In genomic region chr4:150444068-150444467, GRCm38 (mm10) we compare ENCODE assay signal across 19 mouse cellular contexts.
A peak's percentile ranks its signal among the peaks of the same experiment; 100 is the strongest.
DNase-seq lines count a peak whose midpoint lies in the region; ATAC-seq lines count a peak whose summit lies in the region.
"Had no signal": no experiment of that assay in that cellular context is flagged by ENCODE, and none has a peak within 500 bp of the region (broad histone marks: within the 10 kb centered on the region; RNA-seq: fewer than 3 reads in every experiment).

No protein-coding gene starts in this region.

- no peaks in the 10 kb centered on the region for H3K9me3 ChIP-seq in hindbrain, embryonic 13.5 days
- H3K9me3 ChIP-seq in hindbrain, embryonic 12.5 days (replicated peaks) = no peaks in the 10 kb centered on the region
- no peaks in the 10 kb centered on the region for H3K9me3 ChIP-seq in neural tube, embryonic 13.5 days
- H3K9me3 ChIP-seq in neural tube, embryonic 15.5 days (replicated peaks) = no peaks in the 10 kb centered on the region
- no peaks in the 10 kb centered on the region for H3K9me3 ChIP-seq in kidney, embryonic 15.5 days (replicated peaks)

- no peaks in the 10 kb centered on the region for H3K36me3 ChIP-seq in hindbrain, embryonic 13.5 days
- H3K36me3 ChIP-seq in hindbrain, embryonic 12.5 days = 0 out of 2 replicates have a peak, but pooled peaks cover 3% of the 10 kb centered on the region
- no peaks in the 10 kb centered on the region for H3K36me3 ChIP-seq in neural tube, embryonic 13.5 days
- no peaks in the 10 kb centered on the region for H3K36me3 ChIP-seq in neural tube, embryonic 15.5 days
- peaks cover 9% of the 10 kb centered on the region; the same call in 1 of the 2 replicates for H3K36me3 ChIP-seq in kidney, embryonic 15.5 days

- no peaks in the 10 kb centered on the region for H3K27me3 ChIP-seq in hindbrain, embryonic 13.5 days
- H3K27me3 ChIP-seq in hindbrain, embryonic 12.5 days = no peaks in the 10 kb centered on the region
- no peaks in the 10 kb centered on the region for H3K27me3 ChIP-seq in neural tube, embryonic 13.5 days
- H3K27me3 ChIP-seq in neural tube, embryonic 15.5 days (replicated peaks) = no peaks in the 10 kb centered on the region
- no peaks in the 10 kb centered on the region for H3K27me3 ChIP-seq in kidney, embryonic 15.5 days
- H3K27me3 ChIP-seq: CH12.LX had no signal

- no peak overlapping the region for H3K4me2 ChIP-seq in hindbrain, embryonic 13.5 days
- no peak overlapping the region for H3K4me2 ChIP-seq in hindbrain, embryonic 12.5 days (replicated peaks)
- no peak overlapping the region for H3K4me2 ChIP-seq in neural tube, embryonic 13.5 days
- no peak overlapping the region for H3K4me2 ChIP-seq in neural tube, embryonic 15.5 days
- no peak overlapping the region for H3K4me2 ChIP-seq in kidney, embryonic 15.5 days
- H3K4me2 ChIP-seq: midbrain, embryonic 11.5 days had no signal

- no peak overlapping the region for H3K9ac ChIP-seq in hindbrain, embryonic 13.5 days
- no peak overlapping the region for H3K9ac ChIP-seq in hindbrain, embryonic 12.5 days
- no peak overlapping the region for H3K9ac ChIP-seq in neural tube, embryonic 13.5 days
- H3K9ac ChIP-seq in neural tube, embryonic 15.5 days (replicated peaks) = no peak overlapping the region
- H3K9ac ChIP-seq in kidney, embryonic 15.5 days = no peak overlapping the region
- H3K9ac ChIP-seq: liver, embryonic 14.5 days had no signal

- ATAC-seq in hindbrain, embryonic 13.5 days (ENCODE audit: low FRiP score) = no peak
- no peak for ATAC-seq in hindbrain, embryonic 12.5 days (ENCODE audit: low FRiP score)
- no peak for ATAC-seq in neural tube, embryonic 13.5 days (ENCODE audit: low read depth)
- no peak for ATAC-seq in neural tube, embryonic 15.5 days (ENCODE audit: low FRiP score)
- no peak for ATAC-seq in kidney, embryonic 15.5 days (replicated peaks; ENCODE audit: low FRiP score)
- ATAC-seq: forebrain, embryonic 16.5 days had no signal

- peaks cover 75% of the 10 kb centered on the region for H3K4me1 ChIP-seq in hindbrain, embryonic 13.5 days (replicated peaks)
- peaks cover 58% of the 10 kb centered on the region for H3K4me1 ChIP-seq in hindbrain, embryonic 12.5 days
- peaks cover 88% of the 10 kb centered on the region for H3K4me1 ChIP-seq in neural tube, embryonic 13.5 days (replicated peaks)
- H3K4me1 ChIP-seq in neural tube, embryonic 15.5 days = peaks cover 77% of the 10 kb centered on the region
- H3K4me1 ChIP-seq in kidney, embryonic 15.5 days = peaks cover 34% of the 10 kb centered on the region

- DNase-seq in cerebellum, adult 11 months = peak; percentile 19
- no peak for DNase-seq in cerebellum, postnatal 4 days (ENCODE audit: low spot score in 2 of 2)
- no peak for DNase-seq in left cerebral cortex, postnatal 14 days (ENCODE audit: low spot score in 2 of 2)
- DNase-seq: adrenal gland, postnatal 25 days; gastrocnemius, postnatal 10 days; kidney, adult 11 months; kidney, postnatal 14 days; lung, postnatal 36 days; right cerebral cortex, postnatal 14 days; thymus, postnatal 4 days had no signal

- no peak overlapping the region for H3K4me3 ChIP-seq in hindbrain, embryonic 13.5 days
- no peak overlapping the region for H3K4me3 ChIP-seq in hindbrain, embryonic 12.5 days
- no peak overlapping the region for H3K4me3 ChIP-seq in neural tube, embryonic 13.5 days
- no peak overlapping the region for H3K4me3 ChIP-seq in neural tube, embryonic 15.5 days (replicated peaks)
- no peak overlapping the region for H3K4me3 ChIP-seq in kidney, embryonic 15.5 days (replicated peaks)

- WGBS in hindbrain, embryonic 13.5 days = 80% methylated on average over 3 of the region's 3 CpGs
- 82% methylated on average over 3 of the region's 3 CpGs for WGBS in hindbrain, embryonic 12.5 days
- 80% methylated on average over 3 of the region's 3 CpGs for WGBS in neural tube, embryonic 13.5 days
- WGBS in neural tube, embryonic 15.5 days = 62% methylated on average over 3 of the region's 3 CpGs
- 77% methylated on average over 3 of the region's 3 CpGs for WGBS in kidney, embryonic 15.5 days

- H3K27ac ChIP-seq in hindbrain, embryonic 13.5 days = 0 out of 2 replicates have a peak overlapping the region, but pooled peaks have one; percentile 26
- no peak overlapping the region for H3K27ac ChIP-seq in hindbrain, embryonic 12.5 days
- H3K27ac ChIP-seq in neural tube, embryonic 13.5 days (replicated peaks) = peak overlapping the region; percentile 28; the same call in 1 of the 2 replicates
- no peak overlapping the region for H3K27ac ChIP-seq in neural tube, embryonic 15.5 days (replicated peaks)
- no peak overlapping the region for H3K27ac ChIP-seq in kidney, embryonic 15.5 days
- H3K27ac ChIP-seq: liver, embryonic 14.5 days had no signal

- intact Hi-C loops in left cerebral cortex, postnatal 14 days (cut with DNase I) = no loop called here

Comparison
In these comparisons a context has a peak if more than half of its experiments do, and no peak if none do; other contexts are left out.
1. H3K27ac ChIP-seq: peak in hindbrain, embryonic 13.5 days (single experiment) and neural tube, embryonic 13.5 days (single experiment); none in hindbrain, embryonic 12.5 days (single experiment), neural tube, embryonic 15.5 days (single experiment) and kidney, embryonic 15.5 days (single experiment).